Mouse (Mus musculus) liver, embryonic 14.5 days (tissue): ENCODE measurements around the gene Apobec3. TPM values are rescaled to one million over a fixed set of nuclear protein-coding genes. Genes with fewer than 3 reads are reported as not detected.

ENCODE experiments used
- ATAC-seq: fragments of 200-750 bp; cut with Nextera tagmentation; 2 replicates; pipeline ENCODE4 v1.8.0; 2017; ENCODE audit warnings: moderate number of reproducible peaks, mild to moderate bottlenecking, moderate library complexity; ENCODE audit not compliant: insufficient read depth
- DNase-seq, 3 experiments: peaks; one replicate each; pipeline ENCODE4 v3.0.0-alpha.2; 2012 to 2013; ENCODE audit warnings: low read depth in 3 of 3, low spot score in 3 of 3
- H3K27ac ChIP-seq: fragments of 300-500 bp; sonication (generic); 2 replicates; pipeline ENCODE4 v1.5.1; 2014; ENCODE audit warnings: moderate library complexity, mild to moderate bottlenecking, control low read depth, inconsistent platforms
- H3K27me3 ChIP-seq: fragments of 300-500 bp; sonication (generic); 2 replicates; pipeline ENCODE4 v1.6.1; 2014; ENCODE audit warnings: mild to moderate bottlenecking, low read length, moderate library complexity; ENCODE audit not compliant: control insufficient read depth, insufficient read depth
- H3K36me3 ChIP-seq: fragments of 300-500 bp; sonication (generic); replicated peaks from 2 replicates; pipeline ENCODE4 v1.6.1; 2014; ENCODE audit warnings: low read depth; ENCODE audit not compliant: control insufficient read depth, insufficient read depth
- H3K4me1 ChIP-seq, 2 experiments: fragments of 200-500 bp in 1 of 2; fragments of 300-500 bp in 1 of 2; sonication (generic) in 1 of 2; replicated peaks; 2 replicates each; pipeline ENCODE4 v1.6.1; 2012 to 2014; ENCODE audit warnings: antibody characterized with exemption in 1 of 2, inconsistent platforms in 1 of 2, low read length in 1 of 2; ENCODE audit not compliant: control insufficient read depth in 2 of 2, insufficient read depth in 2 of 2
- H3K4me2 ChIP-seq: fragments of 300-500 bp; sonication (generic); 2 replicates; pipeline ENCODE4 v1.6.1; 2014; ENCODE audit warnings: low read depth, mild to moderate bottlenecking, control low read depth, moderate library complexity
- H3K4me3 ChIP-seq, 2 experiments: fragments of 200-500 bp in 1 of 2; fragments of 300-500 bp in 1 of 2; sonication (generic) in 1 of 2; 2 replicates each; pipeline ENCODE4 v1.5.1; 2012 to 2014; ENCODE audit warnings: low read depth in 2 of 2, low read length in 2 of 2, mild to moderate bottlenecking in 2 of 2, control low read depth in 1 of 2, inconsistent platforms in 1 of 2, moderate library complexity in 1 of 2; ENCODE audit not compliant: insufficient read depth in 1 of 2
- H3K9ac ChIP-seq: fragments of 300-500 bp; sonication (generic); replicated peaks from 2 replicates; pipeline ENCODE4 v1.6.1; 2014; ENCODE audit warnings: mild to moderate bottlenecking, control low read depth, moderate library complexity
- H3K9me3 ChIP-seq: fragments of 300-500 bp; sonication (generic); 2 replicates; pipeline ENCODE4 v1.6.1; 2016; ENCODE audit warnings: low read length, mixed read lengths; ENCODE audit not compliant: control insufficient read depth
- CTCF ChIP-seq: IDR thresholded peaks from 2 replicates; pipeline ENCODE4 v1.5.1; 2016; ENCODE audit warnings: antibody characterized with exemption, low read depth, control low read depth
- EP300 ChIP-seq: IDR thresholded peaks from 2 replicates; pipeline ENCODE4 v1.6.1; 2016; ENCODE audit warnings: antibody characterized with exemption, low read depth
- WGBS: fragments of 180-500 bp; shearing (Covaris S2); extraction: QIAGEN DNeasy Blood & Tissue Kit; methylation state at CpG from one replicate; pipeline ENCODE4 v1.1.7; 2014; ENCODE audit not compliant: insufficient replicate concordance; 5-methylcytosine and 5-hydroxymethylcytosine counted together
- polyA plus RNA-seq, 2 experiments: library from polyadenylated mRNA; depleted of rRNA in 1 of 2; stranded (reverse) in 1 of 2; unstranded in 1 of 2; fragments of >200 nt; fragmentation: Nextera tagmentation in 1 of 2; extraction: Ambion mirVana in 1 of 2; gene quantifications; 2 replicates each; pipeline versions ENCODE4 v1.2.1 to v1.2.3; 2012 to 2014

Gene Apobec3
- polyA plus RNA-seq, 2 experiments = 29.8 to 34.3 TPM

GRCm38 (mm10) chr15:79946022-79946421 is 54.6 kb downstream of the Apobec3 start:
- 8% methylated on average over 4 of the region's 4 CpGs for WGBS
- Histone ChIP-seq H3K4me3 (no peak overlapping the region), H3K4me1 (no peaks in the 10 kb centered on the region), H3K4me2 (no peak overlapping the region), H3K36me3 (no peaks in the 10 kb centered on the region), H3K27ac (no peak overlapping the region), H3K9me3 (no peaks in the 10 kb centered on the region), H3K9ac (no peak overlapping the region), H3K27me3 (no peaks in the 10 kb centered on the region; the same call in 1 of the 2 replicates)
- DNase-seq = peak; percentile 66 to 73 (median 68)
- TF ChIP-seq CTCF (peak; percentile 99), EP300 (no peak)
- ATAC-seq = peak; percentile 56; the same call in 1 of the 2 replicates

GRCm38 (mm10) chr15:79946790-79947189 is 55.3 kb downstream of the Apobec3 start:
- Histone ChIP-seq H3K9ac (no peak overlapping the region), H3K27me3 (no peaks in the 10 kb centered on the region; the same call in 1 of the 2 replicates), H3K36me3 (no peaks in the 10 kb centered on the region), H3K27ac (no peak overlapping the region), H3K4me3 (no peak overlapping the region), H3K9me3 (no peaks in the 10 kb centered on the region), H3K4me2 (no peak overlapping the region), H3K4me1 (no peaks in the 10 kb centered on the region)
- DNase-seq (no peak), ATAC-seq (no peak)
- TF ChIP-seq EP300 (no peak), CTCF (peak; percentile 67)
- WGBS = 61% methylated on average over 9 of the region's 9 CpGs

- Histone ChIP-seq H3K27ac (no peak overlapping the region), H3K4me3 (no peak overlapping the region), H3K9ac (no peak overlapping the region), H3K36me3 (no peaks in the 10 kb centered on the region), H3K4me1 (no peaks in the 10 kb centered on the region; a peak in 1 of 4 replicates), H3K4me2 (no peak overlapping the region), H3K27me3 (no peaks in the 10 kb centered on the region; the same call in 1 of the 2 replicates), H3K9me3 (no peaks in the 10 kb centered on the region)
- 59% methylated on average over 6 of the region's 6 CpGs for whole genome bisulfite sequencing
- TF ChIP-seq EP300 = no peak
- TF ChIP-seq CTCF = no peak
- no peak for ATAC-seq
- DNase-seq = no peak
Observed at GRCm38 (mm10) chr15:79947681-79948080, 56.2 kb downstream of the Apobec3 start.

GRCm38 (mm10) chr15:79950250-79951025 is 59.0 kb downstream of the Apobec3 start:
- Histone ChIP-seq H3K4me2 (peak overlapping the region; percentile 53), H3K4me3 (no peak overlapping the region), H3K9me3 (no peaks in the 10 kb centered on the region), H3K36me3 (no peaks in the 10 kb centered on the region), H3K27ac (no peak overlapping the region), H3K27me3 (no peaks in the 10 kb centered on the region; the same call in 1 of the 2 replicates), H3K9ac (no peak overlapping the region), H3K4me1 (no peaks in the 10 kb centered on the region; a peak in 1 of 4 replicates)
- ATAC-seq (0 out of 2 replicates have a peak, but pooled peaks have one; percentile 21), DNase-seq (no peak)
- TF ChIP-seq EP300 (no peak), CTCF (peak; percentile 64)
- 4% methylated on average over 24 of the region's 24 CpGs for WGBS

- Histone ChIP-seq H3K9me3 (no peaks in the 10 kb centered on the region), H3K4me2 (no peak overlapping the region), H3K4me3 (no peak overlapping the region), H3K27me3 (no peaks in the 10 kb centered on the region; the same call in 1 of the 2 replicates), H3K36me3 (no peaks in the 10 kb centered on the region), H3K27ac (no peak overlapping the region), H3K4me1 (no peaks in the 10 kb centered on the region; a peak in 1 of 4 replicates), H3K9ac (no peak overlapping the region)
- ATAC-seq = no peak
- no peak for TF ChIP-seq EP300
- no peak for TF ChIP-seq CTCF
- 56% methylated on average over 6 of the region's 6 CpGs for WGBS
- no peak for DNase-seq
Observed at GRCm38 (mm10) chr15:79951226-79951625, 59.8 kb downstream of the Apobec3 start.
